Mouse (Mus musculus) urinary bladder, postnatal 4 days (tissue): ENCODE measurements at regions not wholly inside any gene's neighbourhood (a gene's known extent, or its start where the extent isn't known, plus 50 kb on each side); places are given as distances from the start of the nearest gene placed in this dataset.

Experiments
- DNase-seq, 2 experiments: peaks; one replicate each; pipeline ENCODE4 v3.0.0; 2021 to 2022; ENCODE audit warnings: low spot score in 2 of 2

- no peak for DNase-seq
Observed at GRCm38 (mm10) chr6:73401059-73401458, 68.4 kb downstream of the 4931417E11Rik start.

- no peak for DNase-seq
Observed at GRCm38 (mm10) chr6:73389301-73389700, 80.2 kb downstream of the 4931417E11Rik start.

GRCm38 (mm10) chr6:73386261-73386660 lies 83.2 kb downstream of the 4931417E11Rik start:
- no peak for DNase-seq

- no peak for DNase-seq
Observed at GRCm38 (mm10) chr6:73379825-73380224, 89.6 kb downstream of the 4931417E11Rik start.

- DNase-seq: no peak
Observed at GRCm38 (mm10) chr6:73377884-73378283, 91.6 kb downstream of the 4931417E11Rik start.

GRCm38 (mm10) chr6:73376291-73376690 lies 93.2 kb downstream of the 4931417E11Rik start:
- peak in 1 of 2 experiments; percentile 63 for DNase-seq

GRCm38 (mm10) chr6:73372901-73373300 lies 96.6 kb downstream of the 4931417E11Rik start:
- DNase-seq: no peak

- no peak for DNase-seq
Observed at GRCm38 (mm10) chr6:73371866-73372265, 97.6 kb downstream of the 4931417E11Rik start.

- no peak for DNase-seq
Observed at GRCm38 (mm10) chr6:73370901-73371300, 98.6 kb downstream of the 4931417E11Rik start.

GRCm38 (mm10) chr6:73368836-73369141 lies 100.7 kb downstream of the 4931417E11Rik start:
- no peak for DNase-seq

GRCm38 (mm10) chr6:73368047-73368835 lies 101.2 kb downstream of the 4931417E11Rik start:
- DNase-seq: no peak

- peak in 1 of 2 experiments; percentile 68 for DNase-seq
Observed at GRCm38 (mm10) chr6:73367616-73368015, 101.9 kb downstream of the 4931417E11Rik start.

GRCm38 (mm10) chr6:73366626-73367025 lies 102.8 kb downstream of the 4931417E11Rik start:
- no peak for DNase-seq

- DNase-seq: no peak
Observed at GRCm38 (mm10) chr6:73365306-73365705, 104.2 kb downstream of the 4931417E11Rik start.

GRCm38 (mm10) chr6:73334995-73335394 lies 86.8 kb downstream of the Suclg1 start:
- DNase-seq: no peak

GRCm38 (mm10) chr6:73329666-73330065 lies 81.5 kb downstream of the Suclg1 start:
- DNase-seq: no peak
